ENCODE assay signal across 20 mouse cellular contexts in genomic region chr2:77672215-77672905, GRCm38 (mm10).
DNase-seq lines count a peak whose midpoint lies in the region; ATAC-seq lines count a peak whose summit lies in the region.
"Had no signal": no experiment of that assay in that cellular context is flagged by ENCODE, and none has a peak within 500 bp of the region (broad histone marks: within the 10 kb centered on the region; RNA-seq: fewer than 3 reads in every experiment).

No protein-coding gene starts in this region.

- H3K36me3 ChIP-seq in heart, embryonic 16.5 days (ENCODE audit: control insufficient read depth, insufficient read depth): no peaks in the 10 kb centered on the region
- H3K36me3 ChIP-seq in heart, embryonic 12.5 days: no peaks in the 10 kb centered on the region
- no peaks in the 10 kb centered on the region for H3K36me3 ChIP-seq in liver, embryonic 11.5 days (ENCODE audit: control insufficient read depth, insufficient read depth, low read length)
- H3K36me3 ChIP-seq in liver, embryonic 15.5 days (replicated peaks): no peaks in the 10 kb centered on the region
- no peaks in the 10 kb centered on the region for H3K36me3 ChIP-seq in hindbrain, embryonic 10.5 days
- H3K36me3 ChIP-seq: embryonic facial prominence, embryonic 12.5 days; forebrain, embryonic 15.5 days; intestine, embryonic 15.5 days had no signal

- no peak overlapping the region for H3K4me3 ChIP-seq in heart, embryonic 16.5 days (ENCODE audit: low read length)
- H3K4me3 ChIP-seq in heart, embryonic 12.5 days: no peak overlapping the region
- H3K4me3 ChIP-seq in liver, embryonic 11.5 days (ENCODE audit: low read depth, low read length): no peak overlapping the region
- no peak overlapping the region for H3K4me3 ChIP-seq in liver, embryonic 15.5 days (replicated peaks)
- H3K4me3 ChIP-seq in hindbrain, embryonic 10.5 days: no peak overlapping the region
- H3K4me3 ChIP-seq: embryonic facial prominence, embryonic 12.5 days; forebrain, embryonic 15.5 days; intestine, embryonic 15.5 days had no signal

- H3K27me3 ChIP-seq in heart, embryonic 16.5 days (ENCODE audit: control insufficient read depth, insufficient read depth, low read length): no peaks in the 10 kb centered on the region
- H3K27me3 ChIP-seq in heart, embryonic 12.5 days (replicated peaks): no peaks in the 10 kb centered on the region
- no peaks in the 10 kb centered on the region for H3K27me3 ChIP-seq in liver, embryonic 11.5 days (replicated peaks; ENCODE audit: control insufficient read depth, insufficient read depth, low read length)
- no peaks in the 10 kb centered on the region for H3K27me3 ChIP-seq in liver, embryonic 15.5 days
- no peaks in the 10 kb centered on the region for H3K27me3 ChIP-seq in hindbrain, embryonic 10.5 days (ENCODE audit: insufficient read depth, poor library complexity, severe bottlenecking)
- H3K27me3 ChIP-seq: embryonic facial prominence, embryonic 12.5 days; forebrain, embryonic 15.5 days; intestine, embryonic 15.5 days had no signal

- H3K9ac ChIP-seq in heart, embryonic 16.5 days (ENCODE audit: low read length): no peak overlapping the region
- no peak overlapping the region for H3K9ac ChIP-seq in heart, embryonic 12.5 days
- no peak overlapping the region for H3K9ac ChIP-seq in liver, embryonic 11.5 days (ENCODE audit: low read depth, low read length)
- H3K9ac ChIP-seq in liver, embryonic 15.5 days: no peak overlapping the region
- H3K9ac ChIP-seq: embryonic facial prominence, embryonic 12.5 days; forebrain, embryonic 15.5 days; hindbrain, embryonic 14.5 days; intestine, embryonic 15.5 days had no signal

- peak overlapping the region; percentile 30; the same call in 1 of the 2 replicates for H3K4me2 ChIP-seq in heart, embryonic 16.5 days (ENCODE audit: low read depth, low read length)
- no peak overlapping the region for H3K4me2 ChIP-seq in heart, embryonic 12.5 days
- H3K4me2 ChIP-seq in liver, embryonic 11.5 days: peak overlapping the region; percentile 29; the same call in 1 of the 2 replicates
- peak overlapping the region; percentile 41; the same call in 1 of the 2 replicates for H3K4me2 ChIP-seq in liver, embryonic 15.5 days
- H3K4me2 ChIP-seq: embryonic facial prominence, embryonic 12.5 days; forebrain, embryonic 15.5 days; hindbrain, embryonic 14.5 days; intestine, embryonic 15.5 days had no signal

- no peak overlapping the region for H3K27ac ChIP-seq in heart, embryonic 16.5 days (ENCODE audit: low read length)
- no peak overlapping the region for H3K27ac ChIP-seq in heart, embryonic 12.5 days (ENCODE audit: poor library complexity, severe bottlenecking)
- H3K27ac ChIP-seq in liver, embryonic 11.5 days (ENCODE audit: low read depth, low read length): no peak overlapping the region; the same call in 1 of the 2 replicates
- H3K27ac ChIP-seq in liver, embryonic 15.5 days (replicated peaks): peak overlapping the region; percentile 57
- no peak overlapping the region for H3K27ac ChIP-seq in hindbrain, embryonic 10.5 days
- H3K27ac ChIP-seq: embryonic facial prominence, embryonic 12.5 days; forebrain, embryonic 15.5 days; hindbrain, embryonic 14.5 days; intestine, embryonic 15.5 days had no signal

- DNase-seq in liver, embryonic 11.5 days (ENCODE audit: low spot score): no peak
- DNase-seq in kidney, postnatal 10 days: no peak
- DNase-seq in hindbrain, embryonic 10.5 days (ENCODE audit: low spot score): no peak
- DNase-seq: adrenal gland, adult 2 months; adrenal gland, postnatal 25 days; cerebellum, adult 11 months; cerebellum, adult 8-10 months; cerebellum, postnatal 14 days; gastrocnemius, postnatal 10 days; heart, adult 18-20 months; heart, postnatal 10 days; heart, postnatal 4 days had no signal

- no peaks in the 10 kb centered on the region for H3K9me3 ChIP-seq in heart, embryonic 16.5 days (replicated peaks; ENCODE audit: control insufficient read depth, low read length)
- no peaks in the 10 kb centered on the region for H3K9me3 ChIP-seq in heart, embryonic 12.5 days (replicated peaks)
- no peaks in the 10 kb centered on the region for H3K9me3 ChIP-seq in liver, embryonic 11.5 days (ENCODE audit: control insufficient read depth, low read length)
- no peaks in the 10 kb centered on the region for H3K9me3 ChIP-seq in liver, embryonic 15.5 days (replicated peaks)
- H3K9me3 ChIP-seq in hindbrain, embryonic 10.5 days: no peaks in the 10 kb centered on the region
- H3K9me3 ChIP-seq: embryonic facial prominence, embryonic 12.5 days; forebrain, embryonic 15.5 days; intestine, embryonic 15.5 days had no signal

- no peak for ATAC-seq in heart, embryonic 16.5 days (replicated peaks; ENCODE audit: extremely low read depth, insufficient read depth, low FRiP score)
- no peak for ATAC-seq in heart, embryonic 12.5 days (ENCODE audit: insufficient number of reproducible peaks, low FRiP score)
- peak; percentile 44 for ATAC-seq in liver, embryonic 11.5 days (replicated peaks; ENCODE audit: low FRiP score)
- ATAC-seq in liver, embryonic 15.5 days (ENCODE audit: insufficient read depth): peak; percentile 52
- no peak for ATAC-seq in megakaryocyte, adult 5-6 weeks (ENCODE audit: poor library complexity, severe bottlenecking)
- ATAC-seq: forebrain, embryonic 15.5 days; intestine, embryonic 15.5 days had no signal

- peaks cover 4% of the 10 kb centered on the region; the same call in 1 of the 2 replicates for H3K4me1 ChIP-seq in heart, embryonic 16.5 days (ENCODE audit: control insufficient read depth, insufficient read depth, low read length)
- 0 out of 2 replicates have a peak, but pooled peaks cover 13% of the 10 kb centered on the region for H3K4me1 ChIP-seq in heart, embryonic 12.5 days (replicated peaks)
- H3K4me1 ChIP-seq in liver, embryonic 11.5 days (replicated peaks; ENCODE audit: control insufficient read depth, insufficient read depth, low read length): peaks cover 13% of the 10 kb centered on the region; the same call in 1 of the 2 replicates
- peaks cover 21% of the 10 kb centered on the region for H3K4me1 ChIP-seq in liver, embryonic 15.5 days (replicated peaks)
- H3K4me1 ChIP-seq in hindbrain, embryonic 10.5 days (replicated peaks): no peaks in the 10 kb centered on the region
- H3K4me1 ChIP-seq: embryonic facial prominence, embryonic 12.5 days; forebrain, embryonic 15.5 days; intestine, embryonic 15.5 days had no signal

- WGBS in heart, embryonic 16.5 days: 74% methylated on average over 5 of the region's 5 CpGs
- WGBS in heart, embryonic 12.5 days: 71% methylated on average over 5 of the region's 5 CpGs
- WGBS in liver, embryonic 11.5 days: 73% methylated on average over 5 of the region's 5 CpGs
- WGBS in liver, embryonic 15.5 days (ENCODE audit: insufficient replicate concordance): 49% methylated on average over 5 of the region's 5 CpGs
- 90% methylated on average over 5 of the region's 5 CpGs for WGBS in hindbrain, embryonic 10.5 days

Comparison
In these comparisons a context has a peak if more than half of its experiments do, and no peak if none do; other contexts are left out.
1. ATAC-seq: peak in liver, embryonic 11.5 days (single experiment) and liver, embryonic 15.5 days (single experiment); none in heart, embryonic 16.5 days (single experiment), heart, embryonic 12.5 days (single experiment) and megakaryocyte, adult 5-6 weeks (single experiment).